Mouse (Mus musculus): ENCODE results near the gene Creb3l1. TPM values are rescaled to one million over a fixed set of nuclear protein-coding genes. Genes with fewer than 3 reads are reported as not detected.

Gene Creb3l1
- polyA plus RNA-seq, 1 experiment from 2014 or later = 12.3 TPM

DNA sequence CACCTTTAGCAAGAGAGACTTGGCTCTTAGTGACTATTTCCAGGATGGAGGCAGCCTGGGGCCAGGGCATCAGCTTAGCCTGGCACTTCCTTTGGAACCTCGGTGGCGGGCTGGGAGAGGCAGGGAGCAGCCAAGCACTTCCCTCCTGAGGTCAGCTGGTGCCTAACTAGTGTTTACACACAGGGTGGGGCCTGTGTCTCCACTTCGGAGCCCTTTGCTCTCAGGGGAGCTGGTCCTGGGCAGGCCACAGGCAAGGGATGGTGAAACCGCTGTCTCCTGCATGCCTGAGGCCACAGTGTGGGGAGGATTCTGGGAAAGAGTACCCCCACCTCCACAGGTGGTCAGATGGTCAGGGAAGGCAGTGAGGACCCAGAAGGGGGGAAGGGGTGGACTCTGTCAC is 23.3 kb upstream of the Creb3l1 start:
- H3K36me3 ChIP-seq (ENCODE audit: insufficient read depth, low read length) = no peaks in the 10 kb centered on the region
- 19% methylated on average over 4 of the region's 4 CpGs for WGBS
- no peaks in the 10 kb centered on the region for H3K27me3 ChIP-seq (ENCODE audit: insufficient read depth, low read length)
- no peak overlapping the region for H3K9ac ChIP-seq (replicated peaks; ENCODE audit: low read length)
- no peak overlapping the region for H3K4me2 ChIP-seq (replicated peaks; ENCODE audit: low read depth, low read length)
- H3K9me3 ChIP-seq (ENCODE audit: low read length) = no peaks in the 10 kb centered on the region
- no peaks in the 10 kb centered on the region for H3K4me1 ChIP-seq (ENCODE audit: insufficient read depth, low read length)
- H3K4me3 ChIP-seq (ENCODE audit: low read length) = no peak overlapping the region
- H3K27ac ChIP-seq (ENCODE audit: low read length) = no peak overlapping the region
- no peak for ATAC-seq (ENCODE audit: low FRiP score, low TSS enrichment)

DNA sequence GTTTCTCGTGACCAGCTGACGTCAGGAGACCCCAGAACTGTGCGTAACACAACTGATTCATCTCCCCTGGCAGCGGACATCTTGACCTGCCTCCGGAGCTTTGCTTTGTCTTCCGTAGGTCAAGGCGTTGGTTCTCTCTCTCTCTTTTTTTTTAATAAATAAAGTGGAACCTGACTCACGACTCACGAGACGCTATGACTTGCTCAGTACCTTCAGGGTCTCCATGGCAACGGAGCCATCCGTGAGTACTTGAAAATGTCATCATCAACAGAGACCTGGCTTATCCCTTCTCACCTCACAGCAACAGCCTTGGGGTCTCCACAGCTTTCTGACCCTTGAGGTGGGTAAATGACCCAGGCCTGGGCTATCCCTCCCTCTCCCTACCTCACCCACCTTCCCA is 19.0 kb upstream of the Creb3l1 start:
- H3K4me3 ChIP-seq (ENCODE audit: low read length) = no peak overlapping the region
- 90% methylated on average over 12 of the region's 12 CpGs for WGBS

DNA sequence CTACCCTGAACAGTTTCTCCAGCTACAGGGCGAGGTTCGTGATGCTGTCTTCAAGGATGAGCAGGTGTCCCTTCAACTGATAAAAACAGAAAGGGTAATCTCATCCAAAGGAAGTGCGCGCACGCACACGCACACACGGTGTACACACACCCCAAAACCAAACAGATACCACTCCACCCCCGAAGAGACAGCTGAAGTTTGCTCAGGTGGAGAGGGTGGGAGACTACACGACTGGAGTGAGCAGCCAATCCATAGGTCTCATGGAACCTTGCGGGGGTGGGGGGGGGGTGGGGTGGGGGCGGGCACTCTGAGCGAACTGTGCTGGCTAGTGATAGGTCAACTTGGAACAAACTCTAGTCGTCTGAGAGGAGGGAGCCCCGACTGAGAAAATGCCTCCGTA is 17.2 kb upstream of the Creb3l1 start:
- no peak for ATAC-seq (ENCODE audit: low FRiP score, low TSS enrichment)
- Histone ChIP-seq H3K4me3 (ENCODE audit: low read length) (no peak overlapping the region), H3K9me3 (ENCODE audit: low read length) (no peaks in the 10 kb centered on the region), H3K27me3 (ENCODE audit: insufficient read depth, low read length) (no peaks in the 10 kb centered on the region), H3K36me3 (ENCODE audit: insufficient read depth, low read length) (no peaks in the 10 kb centered on the region), H3K4me2 (replicated peaks; ENCODE audit: low read depth, low read length) (no peak overlapping the region), H3K27ac (ENCODE audit: low read length) (no peak overlapping the region), H3K4me1 (ENCODE audit: insufficient read depth, low read length) (no peaks in the 10 kb centered on the region), H3K9ac (replicated peaks; ENCODE audit: low read length) (no peak overlapping the region)
- whole genome bisulfite sequencing = 85% methylated on average over 15 of the region's 15 CpGs

More for the DNA sequence above, 19.0 kb upstream of the Creb3l1 start:
- H3K4me2 ChIP-seq (replicated peaks; ENCODE audit: low read depth, low read length) = no peak overlapping the region
- ATAC-seq (ENCODE audit: low FRiP score, low TSS enrichment) = no peak
- H3K9ac ChIP-seq (replicated peaks; ENCODE audit: low read length) = no peak overlapping the region
- no peaks in the 10 kb centered on the region for H3K36me3 ChIP-seq (ENCODE audit: insufficient read depth, low read length)
- H3K27ac ChIP-seq (ENCODE audit: low read length) = no peak overlapping the region
- H3K4me1 ChIP-seq (ENCODE audit: insufficient read depth, low read length) = no peaks in the 10 kb centered on the region
- H3K27me3 ChIP-seq (ENCODE audit: insufficient read depth, low read length) = no peaks in the 10 kb centered on the region
- no peaks in the 10 kb centered on the region for H3K9me3 ChIP-seq (ENCODE audit: low read length)

DNA sequence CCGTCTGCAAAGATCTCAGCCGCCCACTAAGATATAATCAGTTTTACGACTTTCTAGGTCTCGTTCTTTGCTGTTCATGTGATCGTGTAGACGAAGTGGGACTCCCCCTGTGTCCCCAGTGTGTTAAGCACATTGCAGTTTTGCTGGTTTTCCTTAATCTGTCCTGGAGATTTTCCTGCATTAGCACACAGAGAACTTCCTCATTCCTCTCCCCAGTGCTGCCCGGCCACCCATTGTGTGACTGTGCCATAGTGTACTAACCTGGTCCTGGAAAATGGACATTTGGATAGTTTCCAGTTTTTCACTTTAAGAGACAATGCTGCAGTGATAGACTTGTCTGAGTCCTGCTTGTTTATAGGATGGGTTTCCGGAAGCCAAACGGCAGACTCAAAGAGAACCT is 10.0 kb upstream of the Creb3l1 start:
- Histone ChIP-seq H3K36me3 (ENCODE audit: insufficient read depth, low read length) (no peaks in the 10 kb centered on the region), H3K4me3 (ENCODE audit: low read length) (no peak overlapping the region), H3K4me1 (ENCODE audit: insufficient read depth, low read length) (no peaks in the 10 kb centered on the region), H3K9ac (replicated peaks; ENCODE audit: low read length) (no peak overlapping the region), H3K27me3 (ENCODE audit: insufficient read depth, low read length) (no peaks in the 10 kb centered on the region), H3K9me3 (ENCODE audit: low read length) (no peaks in the 10 kb centered on the region), H3K27ac (ENCODE audit: low read length) (no peak overlapping the region), H3K4me2 (replicated peaks; ENCODE audit: low read depth, low read length) (no peak overlapping the region)
- WGBS = 46% methylated on average over 9 of the region's 9 CpGs
- ATAC-seq (ENCODE audit: low FRiP score, low TSS enrichment) = no peak

DNA sequence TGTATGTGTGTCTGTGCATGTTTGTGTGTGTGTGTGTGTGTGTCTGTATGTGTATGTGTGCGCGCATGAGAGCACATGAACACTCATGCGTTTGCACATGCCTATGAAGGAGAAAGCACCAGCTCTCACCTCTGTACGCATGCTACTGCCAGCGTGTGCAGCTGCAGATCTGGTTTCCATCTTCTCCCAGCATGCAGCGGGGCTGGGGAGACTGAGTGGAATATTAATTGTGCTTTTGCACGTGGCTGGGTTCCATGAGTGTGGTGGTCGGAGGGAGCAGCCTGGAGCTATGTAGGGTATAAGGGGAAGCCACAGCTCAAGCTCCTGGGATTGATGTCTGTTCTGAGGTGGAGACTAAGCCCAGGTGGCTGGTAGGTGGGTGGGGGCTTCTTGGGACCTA is 6.3 kb upstream of the Creb3l1 start:
- Histone ChIP-seq H3K9me3 (ENCODE audit: low read length) (no peaks in the 10 kb centered on the region), H3K4me1 (ENCODE audit: insufficient read depth, low read length) (no peaks in the 10 kb centered on the region), H3K36me3 (ENCODE audit: insufficient read depth, low read length) (no peaks in the 10 kb centered on the region), H3K4me3 (ENCODE audit: low read length) (no peak overlapping the region), H3K4me2 (replicated peaks; ENCODE audit: low read depth, low read length) (no peak overlapping the region), H3K9ac (replicated peaks; ENCODE audit: low read length) (no peak overlapping the region), H3K27ac (ENCODE audit: low read length) (no peak overlapping the region), H3K27me3 (ENCODE audit: insufficient read depth, low read length) (0 out of 2 replicates have a peak, but pooled peaks cover 3% of the 10 kb centered on the region)
- WGBS = 78% methylated on average over 8 of the region's 8 CpGs
- no peak for ATAC-seq (ENCODE audit: low FRiP score, low TSS enrichment)

DNA sequence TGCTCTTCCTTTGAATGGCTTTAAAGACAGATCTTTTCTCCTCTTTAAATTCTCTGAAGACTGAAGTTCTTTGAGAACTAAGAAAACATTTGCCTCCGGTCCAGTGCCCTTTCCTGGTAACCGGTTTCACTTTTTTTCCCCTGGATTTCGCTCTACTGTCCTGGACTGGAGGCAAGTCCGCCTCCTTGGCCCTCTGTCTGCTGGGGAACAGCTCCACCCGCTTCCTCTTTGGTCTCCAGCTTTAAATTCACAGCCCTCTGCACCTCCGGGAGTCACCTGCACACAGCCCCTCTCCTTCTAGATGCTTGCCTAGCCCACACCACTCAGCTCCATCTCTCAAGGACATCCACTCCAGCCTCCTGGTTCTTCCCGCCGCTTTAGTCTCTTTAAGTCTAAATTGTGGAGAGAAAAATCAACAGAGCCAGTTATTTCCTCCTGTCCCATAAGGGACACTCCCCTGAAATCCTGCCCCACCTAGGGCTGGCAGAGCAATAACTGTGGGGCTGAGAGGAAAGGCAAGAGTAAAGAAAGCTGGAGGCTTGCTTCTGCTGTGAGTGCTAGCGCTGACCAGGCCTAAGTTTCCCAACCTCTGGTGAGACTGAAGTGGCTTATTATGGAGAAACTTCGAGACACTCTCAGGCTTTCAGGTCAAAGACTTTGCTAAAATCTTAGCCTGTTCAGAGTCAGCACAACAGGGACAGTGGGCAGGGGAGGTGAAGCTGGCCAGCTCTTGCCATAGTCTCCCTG is 5.3 kb upstream of the Creb3l1 start:
- Histone ChIP-seq H3K4me2 (replicated peaks; ENCODE audit: low read depth, low read length) (no peak overlapping the region), H3K9me3 (ENCODE audit: low read length) (no peaks in the 10 kb centered on the region), H3K36me3 (ENCODE audit: insufficient read depth, low read length) (no peaks in the 10 kb centered on the region), H3K4me3 (ENCODE audit: low read length) (no peak overlapping the region), H3K27ac (ENCODE audit: low read length) (no peak overlapping the region), H3K27me3 (ENCODE audit: insufficient read depth, low read length) (0 out of 2 replicates have a peak, but pooled peaks cover 3% of the 10 kb centered on the region), H3K9ac (replicated peaks; ENCODE audit: low read length) (no peak overlapping the region), H3K4me1 (ENCODE audit: insufficient read depth, low read length) (no peaks in the 10 kb centered on the region)
- no peak for ATAC-seq (ENCODE audit: low FRiP score, low TSS enrichment)
- WGBS = 71% methylated on average over 10 of the region's 10 CpGs

DNA sequence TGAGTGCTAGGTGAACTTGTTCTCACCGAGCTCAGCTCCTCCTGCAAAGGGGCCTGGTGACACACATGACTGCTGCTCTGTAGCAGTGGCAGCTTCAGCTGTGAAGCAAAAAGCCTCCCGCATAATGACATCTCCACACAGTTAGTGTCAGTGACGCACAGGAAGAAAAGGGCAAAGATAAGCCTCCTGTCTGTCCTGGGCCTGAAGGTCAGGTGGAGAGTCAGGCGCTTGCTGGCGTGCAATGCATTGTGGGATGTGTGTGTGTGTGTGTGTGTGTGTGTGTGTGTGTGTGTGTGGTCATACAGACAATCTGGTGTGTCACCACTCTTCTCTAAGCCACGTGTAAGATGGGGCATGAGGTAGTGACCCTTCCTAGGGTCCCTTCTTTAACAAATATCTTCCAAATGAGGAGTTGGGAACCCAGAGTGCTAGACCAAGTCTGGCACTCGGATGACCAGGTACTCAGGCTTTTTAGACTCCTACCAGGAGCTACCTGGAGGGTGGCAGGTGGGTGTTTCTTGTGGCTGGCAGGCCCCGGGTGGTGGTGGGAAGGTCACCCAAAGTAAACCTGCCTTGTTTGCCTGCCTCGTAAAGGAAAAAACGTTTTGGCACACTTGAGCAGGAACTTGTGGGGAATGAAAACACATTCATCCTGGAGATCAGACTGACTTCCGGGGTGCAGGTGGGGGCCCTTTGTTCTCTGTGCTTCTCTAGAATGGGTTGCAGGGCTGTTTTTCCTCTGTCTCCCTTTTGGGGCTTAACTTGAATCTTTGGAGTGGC is 3.7 kb upstream of the Creb3l1 start:
- WGBS = 52% methylated on average over 11 of the region's 11 CpGs
- H3K4me2 ChIP-seq (replicated peaks; ENCODE audit: low read depth, low read length) = no peak overlapping the region
- peaks cover 3% of the 10 kb centered on the region; the same call in 1 of the 2 replicates for H3K27me3 ChIP-seq (ENCODE audit: insufficient read depth, low read length)
- peaks cover 8% of the 10 kb centered on the region; the same call in 1 of the 2 replicates for H3K4me1 ChIP-seq (ENCODE audit: insufficient read depth, low read length)
- H3K9ac ChIP-seq (replicated peaks; ENCODE audit: low read length) = no peak overlapping the region
- H3K4me3 ChIP-seq (ENCODE audit: low read length) = no peak overlapping the region
- no peaks in the 10 kb centered on the region for H3K9me3 ChIP-seq (ENCODE audit: low read length)
- no peak overlapping the region for H3K27ac ChIP-seq (ENCODE audit: low read length)
- ATAC-seq (ENCODE audit: low FRiP score, low TSS enrichment) = no peak
- H3K36me3 ChIP-seq (ENCODE audit: insufficient read depth, low read length) = no peaks in the 10 kb centered on the region

DNA sequence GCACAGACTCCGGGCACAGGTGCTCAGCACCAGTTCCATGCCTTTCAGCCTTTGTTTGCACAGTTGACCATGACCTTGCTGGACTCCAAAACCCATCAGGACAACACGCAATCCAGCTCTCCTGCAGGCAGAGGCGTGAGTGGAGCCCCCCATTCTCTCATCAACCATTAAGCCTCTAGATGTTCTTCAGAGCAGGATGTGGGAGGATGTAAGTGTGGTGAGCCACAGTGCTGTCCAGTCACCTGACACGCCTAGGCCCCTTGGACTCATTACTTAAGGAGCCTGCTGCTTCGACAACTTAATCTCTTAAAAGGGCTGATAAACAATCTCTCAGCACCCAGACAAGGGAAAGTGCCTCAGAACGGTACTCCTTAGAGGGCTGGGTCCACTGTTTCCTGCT is 1.7 kb upstream of the Creb3l1 start:
- Histone ChIP-seq H3K36me3 (ENCODE audit: insufficient read depth, low read length) (no peaks in the 10 kb centered on the region), H3K9me3 (ENCODE audit: low read length) (no peaks in the 10 kb centered on the region), H3K4me1 (ENCODE audit: insufficient read depth, low read length) (peaks cover 9% of the 10 kb centered on the region), H3K4me2 (replicated peaks; ENCODE audit: low read depth, low read length) (no peak overlapping the region), H3K27ac (ENCODE audit: low read length) (no peak overlapping the region), H3K27me3 (ENCODE audit: insufficient read depth, low read length) (peaks cover 3% of the 10 kb centered on the region; the same call in 1 of the 2 replicates), H3K4me3 (ENCODE audit: low read length) (no peak overlapping the region), H3K9ac (replicated peaks; ENCODE audit: low read length) (no peak overlapping the region)
- 67% methylated on average over 6 of the region's 6 CpGs for WGBS
- no peak for ATAC-seq (ENCODE audit: low FRiP score, low TSS enrichment)

DNA sequence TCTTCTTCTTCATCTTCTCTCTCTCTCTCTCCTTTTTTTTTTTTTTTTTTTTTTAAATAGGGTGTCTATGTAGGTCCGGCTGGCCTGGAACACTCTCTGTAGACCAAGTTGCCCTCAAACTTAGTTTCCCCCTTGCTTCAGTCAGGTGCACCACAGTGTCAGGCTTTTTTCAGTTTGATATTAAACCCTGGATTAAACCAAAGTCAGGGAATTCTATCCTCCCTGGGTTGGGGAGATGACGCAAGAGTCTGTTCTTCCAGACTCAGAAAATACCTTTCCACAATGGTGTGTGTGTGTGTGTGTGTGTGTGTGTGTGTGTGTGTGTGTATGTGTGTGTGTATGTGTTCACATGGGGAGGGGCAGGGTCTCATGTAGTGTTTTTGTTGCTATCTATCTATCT is 900 bp upstream of the Creb3l1 start:
- H3K4me3 ChIP-seq (ENCODE audit: low read length) = no peak overlapping the region
- peaks cover 3% of the 10 kb centered on the region; the same call in 1 of the 2 replicates for H3K27me3 ChIP-seq (ENCODE audit: insufficient read depth, low read length)
- peaks cover 15% of the 10 kb centered on the region for H3K4me1 ChIP-seq (ENCODE audit: insufficient read depth, low read length)
- no peak overlapping the region for H3K9ac ChIP-seq (replicated peaks; ENCODE audit: low read length)
- H3K9me3 ChIP-seq (ENCODE audit: low read length) = no peaks in the 10 kb centered on the region
- no peak for ATAC-seq (ENCODE audit: low FRiP score, low TSS enrichment)
- no peak overlapping the region for H3K4me2 ChIP-seq (replicated peaks; ENCODE audit: low read depth, low read length)
- H3K27ac ChIP-seq (ENCODE audit: low read length) = no peak overlapping the region
- WGBS = 93% methylated on average over 2 of the region's 2 CpGs
- H3K36me3 ChIP-seq (ENCODE audit: insufficient read depth, low read length) = no peaks in the 10 kb centered on the region
